Mouse (Mus musculus) kidney, postnatal 0 days (tissue): ENCODE measurements around the gene Fbxo27. TPM values are rescaled to one million over a fixed set of nuclear protein-coding genes. Genes with fewer than 3 reads are reported as not detected.
A peak's percentile ranks its signal among the peaks of the same experiment; 100 is the strongest.

Source experiments
- ATAC-seq: fragments of 200-750 bp; cut with Nextera tagmentation; replicated peaks from 2 replicates; pipeline ENCODE4 v1.8.0; 2017; ENCODE audit warnings: low read depth, moderate number of reproducible peaks, moderate TSS enrichment, moderate library complexity; ENCODE audit not compliant: low FRiP score
- DNase-seq: peaks from one replicate; pipeline ENCODE4 v3.0.0-alpha.2; 2016; ENCODE audit warnings: low spot score
- H3K27ac ChIP-seq: fragments of 300-500 bp; sonication (generic); 2 replicates; pipeline ENCODE4 v1.5.1; 2014; ENCODE audit warnings: mild to moderate bottlenecking
- H3K27me3 ChIP-seq: fragments of 300-500 bp; sonication (generic); 2 replicates; pipeline ENCODE4 v1.6.1; 2014; ENCODE audit warnings: low read length, mixed read lengths; ENCODE audit not compliant: insufficient read depth
- H3K36me3 ChIP-seq: fragments of 300-500 bp; sonication (generic); 2 replicates; pipeline ENCODE4 v1.6.1; 2014; ENCODE audit warnings: low read length, mixed read lengths; ENCODE audit not compliant: insufficient read depth
- H3K4me1 ChIP-seq: fragments of 300-500 bp; sonication (generic); replicated peaks from 2 replicates; pipeline ENCODE4 v1.6.1; 2014; ENCODE audit warnings: antibody characterized with exemption, low read length, mixed read lengths; ENCODE audit not compliant: insufficient read depth
- H3K4me2 ChIP-seq: fragments of 300-500 bp; sonication (generic); 2 replicates; pipeline ENCODE4 v1.6.1; 2014; ENCODE audit warnings: mild to moderate bottlenecking, low read length, moderate library complexity, mixed read lengths
- H3K4me3 ChIP-seq: fragments of 300-500 bp; sonication (generic); replicated peaks from 2 replicates; pipeline ENCODE4 v1.5.1; 2014; ENCODE audit warnings: low read depth, low read length
- H3K9ac ChIP-seq: fragments of 300-500 bp; sonication (generic); 2 replicates; pipeline ENCODE4 v1.6.1; 2014; ENCODE audit warnings: low read depth, low read length
- H3K9me3 ChIP-seq: fragments of 300-500 bp; sonication (generic); replicated peaks from 2 replicates; pipeline ENCODE4 v1.6.1; 2016; ENCODE audit warnings: low read length, inconsistent platforms, mixed read lengths
- CTCF ChIP-seq: IDR thresholded peaks from 2 replicates; pipeline ENCODE4 v1.5.1; 2016; ENCODE audit warnings: antibody characterized with exemption, low read depth, mild to moderate bottlenecking, moderate library complexity
- WGBS: fragments of 180-500 bp; shearing (Covaris S2); extraction: QIAGEN DNeasy Blood & Tissue Kit; methylation state at CpG from one replicate; pipeline ENCODE4 v1.1.7; 2014; 5-methylcytosine and 5-hydroxymethylcytosine counted together
- polyA plus RNA-seq: library from polyadenylated mRNA; unstranded; fragments of >200 nt; fragmentation: Nextera tagmentation; extraction: Ambion mirVana; gene quantifications from 2 replicates; pipeline ENCODE4 v1.2.1, GENCODE M21; 2015

Gene Fbxo27
- polyA plus RNA-seq, 1 experiment from 2014 or later: 3.9 TPM

DNA sequence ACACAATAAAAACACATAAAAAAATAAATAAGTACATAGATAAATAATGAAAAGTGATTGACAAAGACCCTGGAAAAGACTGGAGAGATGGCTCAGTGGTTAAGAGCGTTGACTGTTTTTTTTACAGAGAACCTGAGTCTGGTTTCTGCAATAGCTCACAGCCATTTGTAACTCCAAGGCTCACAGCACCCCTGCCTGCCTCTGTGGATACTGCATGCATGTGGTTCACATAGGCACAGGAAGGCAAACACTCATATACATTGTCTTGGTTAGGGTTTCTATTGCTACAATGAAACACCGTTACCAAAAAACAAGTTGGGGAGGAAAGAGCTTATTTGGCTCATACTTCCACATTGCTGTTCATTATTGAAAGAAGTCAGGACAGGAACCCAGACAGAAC lies 22.9 kb downstream of the Fbxo27 start:
- Histone ChIP-seq H3K9me3 (no peaks in the 10 kb centered on the region), H3K4me3 (no peak overlapping the region), H3K27ac (no peak overlapping the region), H3K36me3 (no peaks in the 10 kb centered on the region), H3K27me3 (no peaks in the 10 kb centered on the region), H3K4me2 (no peak overlapping the region), H3K4me1 (peaks cover 5% of the 10 kb centered on the region; the same call in 1 of the 2 replicates), H3K9ac (no peak overlapping the region)
- ATAC-seq (no peak), DNase-seq (no peak)
- 95% methylated on average over 2 of the region's 2 CpGs for WGBS
- TF ChIP-seq CTCF: peak; percentile 34; the same call in 1 of the 2 replicates

DNA sequence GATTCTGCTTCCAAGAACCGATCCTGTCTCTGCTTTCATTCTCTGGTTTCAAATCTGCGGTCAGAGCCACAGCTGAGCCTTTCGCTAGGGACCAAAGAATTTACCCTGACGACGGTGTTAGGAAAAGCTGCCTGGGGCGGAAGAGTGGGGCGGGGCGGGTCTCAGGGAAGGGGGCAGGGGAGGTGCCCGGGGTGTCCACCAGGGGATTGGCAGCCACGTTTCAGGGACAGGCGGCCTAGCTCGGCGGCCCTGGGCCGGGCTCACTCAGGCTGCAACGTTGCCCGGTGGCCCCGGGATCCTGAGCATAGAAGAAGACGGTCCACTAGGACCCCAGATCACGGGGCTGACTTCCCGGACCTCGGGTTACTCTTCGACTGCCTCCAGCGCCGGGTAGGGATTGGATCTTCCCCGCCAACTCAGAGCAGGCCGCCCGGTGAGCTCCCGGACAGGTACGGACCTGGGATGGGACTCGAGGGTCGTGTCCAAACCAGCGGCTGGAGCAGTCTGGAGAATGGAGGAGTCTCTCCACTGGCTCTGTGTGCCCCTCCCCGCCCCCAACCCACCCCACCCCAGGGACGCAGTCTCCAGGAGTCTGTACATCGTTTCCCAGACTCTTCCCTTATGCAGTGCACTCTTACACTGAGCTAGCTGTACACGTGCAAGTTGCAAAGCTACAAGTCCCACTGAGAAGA lies 24.1 kb downstream of the Fbxo27 start, which contains the start of gene Fbxo17:
TSS of gene Fbxo17 (plus strand) at position 215 of the 692 bp plus-strand sequence.
- H3K4me2 ChIP-seq: peak within 1 kb of the TSS; percentile 79
- H3K4me1 ChIP-seq: peaks cover 5% of the 10 kb centered on the region; the same call in 1 of the 2 replicates
- ATAC-seq (peak; percentile 70), DNase-seq (peak; percentile 78)
- peak within 1 kb of the TSS; percentile 50; the same call in 1 of the 2 replicates for H3K27ac ChIP-seq
- peak within 1 kb of the TSS; percentile 70 for H3K9ac ChIP-seq
- peak within 1 kb of the TSS; percentile 43 for H3K4me3 ChIP-seq
- TF ChIP-seq CTCF: peak; percentile 25; the same call in 1 of the 2 replicates
- H3K27me3 ChIP-seq: no peaks in the 10 kb centered on the region
- WGBS: 2% methylated on average over 36 of the region's 36 CpGs
- no peaks in the 10 kb centered on the region for H3K9me3 ChIP-seq
- no peaks in the 10 kb centered on the region for H3K36me3 ChIP-seq

GRCm38 (mm10) chr7:28717726-28718125 lies 25.1 kb downstream of the Fbxo27 start:
- Histone ChIP-seq H3K9ac (no peak overlapping the region), H3K36me3 (no peaks in the 10 kb centered on the region), H3K9me3 (no peaks in the 10 kb centered on the region), H3K4me1 (peaks cover 5% of the 10 kb centered on the region; the same call in 1 of the 2 replicates), H3K4me3 (no peak overlapping the region), H3K27me3 (no peaks in the 10 kb centered on the region), H3K27ac (no peak overlapping the region), H3K4me2 (peak overlapping the region; percentile 79; the same call in 1 of the 2 replicates)
- no peak for TF ChIP-seq CTCF
- DNase-seq: peak; percentile 54
- ATAC-seq: no peak
- WGBS: 66% methylated on average over 10 of the region's 10 CpGs

- DNase-seq: no peak
Measured at GRCm38 (mm10) chr7:28719159-28719558, 26.5 kb downstream of the Fbxo27 start.

DNA sequence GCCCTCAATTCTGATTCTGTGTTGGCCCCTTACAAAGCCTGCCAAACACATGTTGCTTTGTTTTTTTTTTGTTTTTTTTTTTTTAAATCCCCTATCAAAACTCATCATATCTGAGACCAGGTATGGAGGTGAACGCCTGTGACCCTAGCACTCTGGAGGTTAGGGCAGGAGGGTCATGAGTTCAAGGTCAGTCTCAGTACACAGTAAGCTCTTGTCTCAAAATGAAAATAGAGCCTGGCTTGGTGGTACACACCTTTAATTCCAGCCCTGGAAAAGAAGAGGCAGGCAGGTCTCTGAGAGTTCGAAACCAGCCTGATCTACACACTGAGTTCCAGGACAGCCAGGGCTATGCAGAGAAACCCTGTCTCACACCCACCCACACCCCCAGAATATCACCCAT lies 27.0 kb downstream of the Fbxo27 start:
- Histone ChIP-seq H3K9ac (no peak overlapping the region), H3K4me1 (0 out of 2 replicates have a peak, but pooled peaks cover 5% of the 10 kb centered on the region), H3K9me3 (no peaks in the 10 kb centered on the region), H3K27me3 (no peaks in the 10 kb centered on the region), H3K27ac (no peak overlapping the region), H3K36me3 (no peaks in the 10 kb centered on the region), H3K4me3 (no peak overlapping the region), H3K4me2 (no peak overlapping the region)
- 81% methylated on average over 2 of the region's 2 CpGs for WGBS
- no peak for ATAC-seq
- DNase-seq: no peak
- no peak for TF ChIP-seq CTCF

More at GRCm38 (mm10) chr7:28719159-28719558, 26.5 kb downstream of the Fbxo27 start:
- Histone ChIP-seq H3K4me2 (no peak overlapping the region), H3K9ac (no peak overlapping the region), H3K9me3 (no peaks in the 10 kb centered on the region), H3K27me3 (no peaks in the 10 kb centered on the region), H3K27ac (no peak overlapping the region), H3K4me3 (no peak overlapping the region), H3K36me3 (no peaks in the 10 kb centered on the region), H3K4me1 (0 out of 2 replicates have a peak, but pooled peaks cover 5% of the 10 kb centered on the region)
- WGBS: 49% methylated on average over 4 of the region's 4 CpGs
- TF ChIP-seq CTCF: no peak
- no peak for ATAC-seq

GRCm38 (mm10) chr7:28720753-28721537 lies 28.3 kb downstream of the Fbxo27 start:
- no peak for TF ChIP-seq CTCF
- Histone ChIP-seq H3K27ac (no peak overlapping the region), H3K4me1 (0 out of 2 replicates have a peak, but pooled peaks cover 5% of the 10 kb centered on the region), H3K4me2 (no peak overlapping the region), H3K4me3 (no peak overlapping the region), H3K9ac (no peak overlapping the region), H3K9me3 (no peaks in the 10 kb centered on the region), H3K36me3 (no peaks in the 10 kb centered on the region), H3K27me3 (no peaks in the 10 kb centered on the region)
- DNase-seq (no peak), ATAC-seq (no peak)
- 72% methylated on average over 3 of the region's 3 CpGs for WGBS
